Mouse (Mus musculus) retina, embryonic 14.5 days (tissue): ENCODE data around the gene Vwa2.

Experiments used
- DNase-seq: peaks from one replicate; pipeline ENCODE4 v3.0.0-alpha.2; 2015; ENCODE audit warnings: low spot score

Vwa2 gene

GRCm38 (mm10) chr19:56908472-56909270 lies 34.6 kb downstream of the Vwa2 start:
- DNase-seq = peak; percentile 83

DNA sequence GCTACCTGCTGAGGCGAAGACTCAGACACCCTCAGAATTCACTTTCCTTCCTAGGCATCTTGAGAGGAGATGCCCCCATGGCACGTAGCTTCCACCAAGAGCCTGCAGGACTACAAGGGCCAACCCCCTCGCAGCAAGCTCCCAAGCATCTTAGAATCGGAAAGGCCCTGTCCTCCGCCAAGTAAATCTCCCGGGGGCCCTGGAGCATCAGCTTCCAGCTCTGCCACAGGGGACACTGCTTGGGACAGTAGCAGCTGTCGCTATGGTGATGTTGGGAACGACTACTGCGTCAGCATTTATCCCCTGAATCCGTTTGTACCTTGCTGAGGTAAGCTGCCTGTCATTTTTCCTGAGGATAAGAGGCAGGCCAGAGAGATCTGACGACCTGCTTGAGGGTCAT lies 36.5 kb downstream of the Vwa2 start:
- no peak for DNase-seq

DNA sequence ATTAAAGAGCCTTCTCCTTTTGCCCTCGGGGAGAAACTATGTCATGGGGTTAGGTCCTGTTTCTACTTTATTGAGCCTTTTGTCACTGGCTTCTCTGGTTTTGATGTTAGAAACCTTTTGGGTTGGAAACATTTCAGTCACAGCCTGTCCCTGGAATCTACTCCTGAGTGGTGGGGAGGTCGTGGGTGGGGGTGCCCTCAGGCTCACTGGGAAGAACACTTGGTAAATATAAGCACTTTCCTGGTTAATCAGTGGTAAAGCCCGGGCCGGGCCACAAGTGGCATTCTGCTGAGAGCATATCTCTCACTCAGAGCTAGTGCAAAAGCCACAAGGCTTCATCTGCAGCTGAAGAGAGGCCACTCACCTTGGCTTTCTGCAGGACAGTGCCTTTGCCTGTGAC lies 39.7 kb downstream of the Vwa2 start:
- DNase-seq = no peak

DNA sequence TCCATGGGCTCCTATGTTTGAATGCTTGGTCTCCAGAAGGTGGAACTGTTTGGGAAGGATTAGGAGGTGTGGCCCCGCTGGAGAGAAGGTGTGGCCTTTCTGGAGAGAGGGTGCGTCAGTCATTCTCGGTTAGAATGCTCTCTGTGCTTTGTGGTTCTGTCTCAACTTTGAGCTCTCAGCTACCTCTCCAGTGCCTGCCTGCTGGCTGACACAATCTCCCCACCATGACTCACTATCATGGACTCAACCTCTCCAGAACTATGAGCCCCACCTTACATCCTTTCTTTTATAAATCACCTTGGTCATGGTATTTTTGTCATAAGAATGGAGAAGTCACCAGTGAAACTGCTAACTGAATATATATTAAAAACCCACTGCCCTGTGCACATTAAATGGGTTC lies 40.6 kb downstream of the Vwa2 start:
- DNase-seq = no peak

- no peak for DNase-seq
Observed at GRCm38 (mm10) chr19:56915084-56915483, 41.0 kb downstream of the Vwa2 start.

- DNase-seq = peak; percentile 95
Observed at GRCm38 (mm10) chr19:56919628-56920027, 45.6 kb downstream of the Vwa2 start.

DNA sequence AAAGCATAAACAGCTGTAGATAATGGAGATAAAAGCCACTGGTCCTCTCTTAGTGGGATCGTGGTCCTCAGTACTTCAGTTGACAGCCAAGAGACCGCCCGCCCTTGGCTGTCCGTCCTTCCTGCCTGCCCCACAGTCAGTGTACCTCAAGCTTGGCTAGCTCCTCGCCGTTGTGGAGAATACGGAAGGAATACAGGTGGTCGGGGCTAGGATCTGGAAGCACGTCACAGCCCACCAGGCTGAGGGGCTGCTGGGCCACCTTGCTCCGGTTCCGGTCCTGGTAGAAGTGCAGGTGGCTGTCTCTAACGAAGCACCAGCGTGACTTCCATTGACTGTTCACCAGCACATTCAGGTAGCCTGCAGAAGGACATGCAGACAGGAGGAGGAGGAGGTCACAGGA lies 46.2 kb downstream of the Vwa2 start:
- no peak for DNase-seq

DNA sequence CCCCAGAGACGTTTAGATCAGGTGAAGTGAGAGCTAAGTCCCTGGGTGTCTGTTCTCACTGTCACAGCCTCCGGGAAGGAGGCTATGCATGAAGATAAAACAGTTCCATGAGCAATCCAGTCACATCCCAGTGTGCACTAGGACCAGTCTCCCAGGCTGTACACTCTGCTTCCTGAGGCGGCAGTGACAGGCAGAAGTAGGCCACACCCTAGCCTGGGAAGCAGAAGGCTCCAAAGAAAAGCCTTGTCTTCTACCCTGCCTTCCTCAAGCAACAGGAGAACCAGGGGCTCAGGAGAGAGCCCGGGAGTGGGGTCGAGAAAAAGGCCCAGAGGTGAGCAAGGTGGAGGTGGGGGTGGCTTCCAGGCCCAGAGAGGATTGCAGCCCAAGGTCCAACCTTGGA lies 47.7 kb downstream of the Vwa2 start:
- no peak for DNase-seq

DNA sequence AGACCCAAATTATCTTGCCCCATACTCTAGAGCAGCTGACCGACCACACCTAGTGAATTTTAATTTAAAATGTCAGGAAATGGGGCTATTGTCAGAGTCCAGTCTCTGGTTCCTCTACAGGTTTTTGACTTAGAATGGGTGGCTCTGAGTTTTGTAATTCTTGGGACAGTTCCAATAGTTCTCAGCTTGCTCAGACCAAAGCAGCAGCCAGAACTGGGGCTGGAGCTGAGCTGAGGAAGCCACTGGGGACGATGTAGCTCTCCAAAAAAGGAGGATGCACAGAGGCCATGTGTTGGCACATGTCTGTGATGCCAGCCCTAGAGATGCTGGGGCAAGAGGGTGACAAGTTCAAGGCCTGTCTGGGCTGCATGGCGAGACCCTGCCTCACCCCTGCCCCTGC lies 55.3 kb downstream of the Vwa2 start:
- no peak for DNase-seq

DNA sequence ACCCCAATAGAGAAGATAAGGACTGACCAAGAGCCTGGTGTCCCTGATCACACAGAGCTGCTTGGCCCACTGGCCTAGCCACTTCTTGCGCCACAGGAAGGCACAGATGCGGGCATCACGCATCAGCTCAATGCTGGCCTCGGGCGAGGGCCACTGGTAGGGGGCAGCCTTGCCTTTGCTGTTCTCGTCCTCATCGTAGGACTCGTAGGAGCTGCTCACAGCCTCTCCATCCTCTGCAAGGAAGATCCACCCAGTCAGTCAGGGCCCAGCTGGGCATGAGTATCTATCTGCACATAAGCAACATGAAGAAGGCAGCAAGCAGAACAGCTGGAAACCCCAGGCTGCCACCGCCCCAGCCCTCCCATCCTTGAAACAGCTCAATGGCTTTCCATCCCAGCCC lies 56.0 kb downstream of the Vwa2 start:
- DNase-seq = no peak

- DNase-seq = no peak
Observed at GRCm38 (mm10) chr19:56933800-56934199, 59.8 kb downstream of the Vwa2 start.

GRCm38 (mm10) chr19:56935111-56935510 lies 61.1 kb downstream of the Vwa2 start:
- no peak for DNase-seq

DNA sequence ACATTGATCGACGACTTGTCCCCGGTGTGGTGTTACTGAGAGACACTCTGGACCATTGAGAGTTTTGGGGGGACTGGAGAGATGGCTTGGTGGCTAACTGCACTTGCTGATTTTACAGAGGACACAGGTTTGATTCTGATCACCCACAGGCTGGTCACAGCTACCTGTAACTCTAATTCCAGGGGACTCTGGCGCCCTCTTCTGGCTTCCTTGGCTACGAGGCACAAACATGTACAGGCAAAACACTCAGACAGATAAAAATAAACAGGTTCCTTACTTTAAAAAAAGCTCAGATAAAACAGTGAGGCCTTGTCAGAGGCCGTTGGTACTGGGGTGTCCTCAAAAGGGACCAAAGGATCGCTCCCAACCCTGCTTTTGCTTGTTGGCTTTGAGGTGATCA lies 61.7 kb downstream of the Vwa2 start:
- no peak for DNase-seq

DNA sequence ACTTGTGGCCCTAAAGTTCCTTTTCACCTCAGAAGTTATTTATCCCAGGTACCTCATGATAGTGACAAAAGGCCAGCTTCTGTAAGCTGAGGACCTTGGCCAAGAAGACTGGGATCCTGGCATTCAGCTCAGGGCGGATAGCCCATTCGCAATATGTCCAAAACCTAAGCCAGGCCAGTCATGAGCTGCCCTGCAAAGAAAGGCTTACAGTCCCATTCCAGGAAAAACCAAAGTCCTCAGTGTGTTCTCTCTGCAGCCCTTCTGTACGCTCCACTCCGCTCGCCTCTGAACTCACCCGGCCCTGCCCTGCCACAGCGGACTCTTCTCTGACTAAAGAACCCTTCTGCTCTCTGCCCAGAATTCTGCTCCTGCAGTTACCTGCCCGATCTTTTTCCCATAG lies 62.2 kb downstream of the Vwa2 start:
- no peak for DNase-seq

DNA sequence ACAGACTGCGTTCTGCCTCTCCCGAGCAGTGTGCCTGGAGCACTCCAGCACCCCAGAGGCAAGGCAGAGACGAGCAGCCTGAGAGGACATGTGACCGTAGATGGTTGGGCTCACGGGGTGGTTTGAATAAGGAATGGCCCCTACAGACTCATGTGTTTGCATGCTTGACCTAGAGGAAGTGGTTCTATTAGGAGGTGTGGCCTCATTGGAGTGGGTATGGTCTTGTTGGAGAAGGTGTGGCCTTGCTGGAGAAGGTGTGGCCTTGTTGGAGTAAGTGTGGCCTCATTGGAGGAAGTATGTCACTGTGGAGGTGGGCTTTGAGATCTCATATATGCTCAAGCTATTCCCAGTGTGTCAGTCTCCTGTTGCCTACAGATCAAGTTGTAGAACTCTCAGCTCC lies 63.9 kb downstream of the Vwa2 start:
- DNase-seq = no peak

DNA sequence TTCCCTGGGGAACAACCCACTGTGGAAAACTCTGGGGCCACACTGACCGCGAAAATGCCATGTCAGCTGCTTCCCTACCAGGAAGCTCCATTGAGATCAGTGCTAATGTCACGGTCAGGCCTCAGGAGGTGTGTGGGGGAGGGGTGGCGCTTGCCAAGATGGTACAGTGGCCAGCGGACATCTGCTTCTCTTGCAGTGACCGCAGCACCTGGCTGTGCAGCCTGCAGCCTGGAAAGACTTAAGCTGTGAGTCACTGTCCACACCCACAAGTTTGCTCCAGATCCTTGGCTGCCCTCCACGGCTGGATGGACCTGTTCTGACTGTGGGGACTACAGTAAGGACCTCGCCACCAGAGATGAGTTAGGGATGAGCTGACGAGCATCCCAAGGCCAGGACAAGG lies 65.8 kb downstream of the Vwa2 start:
- DNase-seq = peak; percentile 24

GRCm38 (mm10) chr19:56940507-56940906 lies 66.5 kb downstream of the Vwa2 start:
- DNase-seq = no peak

GRCm38 (mm10) chr19:56942216-56942615 lies 68.2 kb downstream of the Vwa2 start:
- no peak for DNase-seq

DNA sequence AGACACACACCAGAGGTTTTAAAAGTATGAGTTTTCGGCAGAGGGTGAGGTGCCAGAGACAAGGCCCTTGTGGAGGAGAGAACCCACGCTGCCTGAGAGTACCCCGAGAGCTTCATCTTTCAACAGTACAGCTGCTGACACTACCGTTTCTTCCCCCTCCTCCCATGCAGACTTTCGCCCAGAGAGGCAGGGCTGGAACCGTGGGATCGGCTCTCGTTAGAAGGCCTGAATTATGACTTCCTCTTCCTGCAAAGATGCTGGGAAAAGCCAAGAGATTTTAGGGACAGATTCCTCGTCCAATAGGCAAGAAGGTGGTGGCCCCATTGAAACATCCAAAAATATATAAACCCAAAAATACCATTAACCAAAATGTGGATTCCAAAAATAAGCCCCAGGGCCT lies 70.2 kb downstream of the Vwa2 start:
- DNase-seq = no peak

DNA sequence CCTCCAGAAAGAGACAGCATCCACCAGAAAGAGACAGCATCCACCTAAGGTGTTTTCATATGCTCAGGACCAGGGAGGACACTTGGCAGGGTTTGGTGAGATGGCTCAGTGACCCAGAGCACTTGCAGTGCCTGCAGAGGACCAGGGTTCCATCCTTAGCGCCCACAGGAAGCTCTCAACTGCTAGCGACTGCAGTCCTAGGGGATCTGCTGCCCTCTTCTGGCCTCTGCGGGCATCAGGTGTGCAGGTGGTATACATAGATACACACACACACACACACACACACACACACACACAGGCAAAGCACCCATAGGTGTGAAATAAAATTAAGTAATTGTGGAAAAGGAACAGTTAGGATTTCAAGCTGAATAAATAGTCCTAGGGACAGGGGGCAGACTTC lies 70.8 kb downstream of the Vwa2 start:
- DNase-seq = no peak

- no peak for DNase-seq
Observed at GRCm38 (mm10) chr19:56945621-56946020, 71.6 kb downstream of the Vwa2 start.

- DNase-seq = no peak
Observed at GRCm38 (mm10) chr19:56946277-56946676, 72.2 kb downstream of the Vwa2 start.

DNA sequence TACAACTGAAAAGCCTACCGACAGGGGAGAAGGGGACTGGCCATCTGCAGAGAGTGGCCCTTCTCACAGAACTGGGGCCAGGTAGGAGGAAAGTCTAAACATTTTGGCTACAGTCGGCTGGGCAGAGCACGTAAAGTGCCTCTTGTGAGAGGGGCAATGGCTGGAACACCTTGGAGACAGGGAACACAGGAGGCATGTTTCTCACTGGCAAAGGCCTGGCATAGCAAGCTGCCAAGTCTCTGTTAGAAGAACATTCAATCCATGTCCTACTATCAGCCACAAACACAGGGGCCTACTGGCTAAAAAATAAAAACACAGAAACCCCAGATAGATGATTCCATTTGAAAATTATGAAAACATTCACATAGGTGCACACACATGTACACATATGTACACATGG lies 72.7 kb downstream of the Vwa2 start:
- no peak for DNase-seq

GRCm38 (mm10) chr19:56947971-56948610 lies 74.0 kb downstream of the Vwa2 start:
- DNase-seq = no peak
